Mouse (Mus musculus) MEL (cell line): Measurements from ENCODE around the gene Igf2bp3. TPM values are rescaled to one million over a fixed set of nuclear protein-coding genes. Genes with fewer than 3 reads are reported as not detected.

ENCODE experiments used
- DNase-seq: peaks from one replicate; pipeline ENCODE4 v3.0.0; 2011; ENCODE audit warnings: low read depth, low spot score
- H3K27ac ChIP-seq: 2 replicates; pipeline ENCODE4 v1.5.1; 2012; ENCODE audit warnings: low read depth, mild to moderate bottlenecking, control low read depth, low read length, moderate library complexity; ENCODE audit not compliant: control insufficient read depth
- H3K27me3 ChIP-seq, 2 experiments: fragments of 150-350 bp in 1 of 2; sonication (generic) in 1 of 2; 2 replicates each; pipeline ENCODE4 v1.6.1; 2012; ENCODE audit warnings: low read length in 2 of 2, mild to moderate bottlenecking in 2 of 2, improper control_type of control experiment in 1 of 2, moderate library complexity in 1 of 2; ENCODE audit not compliant: insufficient read depth in 2 of 2, control insufficient read depth in 1 of 2
- H3K36me3 ChIP-seq, 2 experiments: 2 replicates each; pipeline ENCODE4 v1.6.1; 2012 to 2014; ENCODE audit warnings: low read length in 2 of 2, improper control_type of control experiment in 1 of 2, inconsistent platforms in 1 of 2, mild to moderate bottlenecking in 1 of 2; ENCODE audit not compliant: insufficient read depth in 2 of 2, control insufficient read depth in 1 of 2
- H3K4me1 ChIP-seq, 2 experiments: fragments of 150-350 bp in 1 of 2; sonication (generic) in 1 of 2; 2 replicates each; pipeline ENCODE4 v1.6.1; 2012; ENCODE audit warnings: low read length in 2 of 2, improper control_type of control experiment in 1 of 2, mild to moderate bottlenecking in 1 of 2; ENCODE audit not compliant: insufficient read depth in 2 of 2, control insufficient read depth in 1 of 2
- H3K4me3 ChIP-seq, 2 experiments: fragments of 150-350 bp in 1 of 2; sonication (generic) in 1 of 2; 2 replicates each; pipeline ENCODE4 v1.5.1; 2012; ENCODE audit warnings: low read depth in 2 of 2, low read length in 2 of 2, mild to moderate bottlenecking in 2 of 2, moderate library complexity in 2 of 2, control low read depth in 1 of 2, improper control_type of control experiment in 1 of 2; ENCODE audit not compliant: control insufficient read depth in 1 of 2, insufficient read depth in 1 of 2
- H3K79me2 ChIP-seq: 2 replicates; pipeline ENCODE4 v1.6.1; 2012; ENCODE audit warnings: mild to moderate bottlenecking, low read length, moderate library complexity; ENCODE audit not compliant: control insufficient read depth, poor library complexity, insufficient read depth
- H3K9ac ChIP-seq: 2 replicates; pipeline ENCODE4 v1.6.1; 2012; ENCODE audit warnings: low read depth, mild to moderate bottlenecking, control low read depth, low read length, moderate library complexity; ENCODE audit not compliant: control insufficient read depth, poor library complexity, severe bottlenecking
- H3K9me3 ChIP-seq: fragments of 150-350 bp; sonication (generic); replicated peaks from 2 replicates; pipeline ENCODE4 v1.6.1; 2012; ENCODE audit warnings: mild to moderate bottlenecking, low read length, improper control_type of control experiment, moderate library complexity; ENCODE audit not compliant: insufficient read depth
- BHLHE40 ChIP-seq: IDR thresholded peaks from 2 replicates; pipeline ENCODE4 v1.6.1; 2012; ENCODE audit warnings: low read depth, mild to moderate bottlenecking, inconsistent platforms, low read length, improper control_type of control experiment, borderline replicate concordance
- CHD1 ChIP-seq: IDR thresholded peaks from 2 replicates; pipeline ENCODE4 v1.6.1; 2012; ENCODE audit warnings: low read depth, mild to moderate bottlenecking, inconsistent platforms, low read length, improper control_type of control experiment
- CHD2 ChIP-seq: IDR thresholded peaks from 2 replicates; pipeline ENCODE4 v1.6.1; 2011; ENCODE audit warnings: low read length, improper control_type of control experiment
- ETS1 ChIP-seq: IDR thresholded peaks from 2 replicates; pipeline ENCODE4 v1.6.1; 2012; ENCODE audit warnings: low read depth, mild to moderate bottlenecking, inconsistent platforms, low read length, improper control_type of control experiment, moderate library complexity
- JUND ChIP-seq: IDR thresholded peaks from 2 replicates; pipeline ENCODE4 v1.6.1; 2011; ENCODE audit warnings: low read depth, mild to moderate bottlenecking, improper control_type of control experiment, low read length
- KAT2A ChIP-seq: conservative IDR thresholded peaks from 2 replicates; pipeline ENCODE4 v1.6.1; 2012; ENCODE audit warnings: low read depth, low read length, improper control_type of control experiment, inconsistent platforms
- MAFK ChIP-seq: IDR thresholded peaks from 2 replicates; pipeline ENCODE4 v1.6.1; 2011; ENCODE audit warnings: low read depth, mild to moderate bottlenecking, low read length, improper control_type of control experiment, borderline replicate concordance
- MAX ChIP-seq: IDR thresholded peaks from 2 replicates; pipeline ENCODE4 v1.6.1; 2011; ENCODE audit warnings: low read length, improper control_type of control experiment
- MAZ ChIP-seq: IDR thresholded peaks from 2 replicates; pipeline ENCODE4 v1.6.1; 2012; ENCODE audit warnings: low read depth, mild to moderate bottlenecking, inconsistent platforms, low read length, improper control_type of control experiment
- MXI1 ChIP-seq: IDR thresholded peaks from 2 replicates; pipeline ENCODE4 v1.6.1; 2011; ENCODE audit warnings: mild to moderate bottlenecking, low read depth, low read length, improper control_type of control experiment
- MYB ChIP-seq: IDR thresholded peaks from 2 replicates; pipeline ENCODE4 v1.6.1; 2011; ENCODE audit warnings: mild to moderate bottlenecking, low read depth, low read length, improper control_type of control experiment
- NRF1 ChIP-seq: IDR thresholded peaks from 2 replicates; pipeline ENCODE4 v1.6.1; 2014; ENCODE audit warnings: low read depth, mild to moderate bottlenecking, inconsistent platforms, low read length, improper control_type of control experiment, moderate library complexity; ENCODE audit not compliant: poor library complexity, insufficient read depth, severe bottlenecking
- POLR2A ChIP-seq, 2 experiments: IDR thresholded peaks; 2 replicates each; pipeline ENCODE4 v1.6.1; 2011 to 2012; ENCODE audit warnings: low read length in 2 of 2, mild to moderate bottlenecking in 2 of 2, control low read depth in 1 of 2, improper control_type of control experiment in 1 of 2, low read depth in 1 of 2, moderate library complexity in 1 of 2; ENCODE audit not compliant: control insufficient read depth in 1 of 2, insufficient read depth in 1 of 2, poor library complexity in 1 of 2
- POLR2AphosphoS5 ChIP-seq: IDR thresholded peaks from 2 replicates; pipeline ENCODE4 v1.6.1; 2012; ENCODE audit warnings: low read depth, borderline replicate concordance, mild to moderate bottlenecking, inconsistent platforms, low read length, moderate library complexity, mixed read lengths
- RCOR1 ChIP-seq: IDR thresholded peaks from 2 replicates; pipeline ENCODE4 v1.6.1; 2012; ENCODE audit warnings: low read depth, mild to moderate bottlenecking, inconsistent platforms, low read length, improper control_type of control experiment
- SIN3A ChIP-seq: IDR thresholded peaks from 2 replicates; pipeline ENCODE4 v1.6.1; 2012; ENCODE audit warnings: low read length, improper control_type of control experiment, inconsistent platforms
- TAL1 ChIP-seq: IDR thresholded peaks from 2 replicates; pipeline ENCODE4 v1.6.1; 2012; ENCODE audit warnings: mild to moderate bottlenecking, inconsistent platforms, low read length, moderate library complexity, mixed read lengths
- TCF12 ChIP-seq: IDR thresholded peaks from 2 replicates; pipeline ENCODE4 v1.6.1; 2014; ENCODE audit warnings: low read depth, mild to moderate bottlenecking, inconsistent platforms, low read length, improper control_type of control experiment, moderate library complexity
- UBTF ChIP-seq: IDR thresholded peaks from 2 replicates; pipeline ENCODE4 v1.6.1; 2012; ENCODE audit warnings: low read depth, mild to moderate bottlenecking, inconsistent platforms, low read length, improper control_type of control experiment, moderate library complexity, borderline replicate concordance; ENCODE audit not compliant: insufficient read depth
- USF2 ChIP-seq, 2 experiments: IDR thresholded peaks; 2 replicates each; pipeline ENCODE4 v1.6.1; 2011 to 2012; ENCODE audit warnings: improper control_type of control experiment in 2 of 2, low read length in 2 of 2, borderline replicate concordance in 1 of 2, inconsistent platforms in 1 of 2, low read depth in 1 of 2, mild to moderate bottlenecking in 1 of 2; ENCODE audit not compliant: insufficient read depth in 1 of 2
- ZC3H11A ChIP-seq: IDR thresholded peaks from 2 replicates; pipeline ENCODE4 v1.6.1; 2012; ENCODE audit warnings: low read depth, mild to moderate bottlenecking, inconsistent platforms, low read length, improper control_type of control experiment
- ZKSCAN1 ChIP-seq: IDR thresholded peaks from 2 replicates; pipeline ENCODE4 v1.6.1; 2012; ENCODE audit warnings: low read depth, mild to moderate bottlenecking, inconsistent platforms, low read length, improper control_type of control experiment, moderate library complexity
- ZMIZ1 ChIP-seq: IDR thresholded peaks from 2 replicates; pipeline ENCODE4 v1.6.1; 2012; ENCODE audit warnings: low read depth, mild to moderate bottlenecking, inconsistent platforms, low read length, improper control_type of control experiment, moderate library complexity
- polyA plus RNA-seq, 2 experiments: library from polyadenylated mRNA; stranded (reverse) in 1 of 2; unstranded in 1 of 2; fragments of >175 nt in 1 of 2; fragments of >200 nt in 1 of 2; gene quantifications; 2 replicates each; pipeline versions ENCODE4 v1.2.1 to v1.2.4; 2012; ENCODE audit warnings: low replicate concordance in 2 of 2, low read depth in 1 of 2; ENCODE audit not compliant: insufficient read length in 2 of 2, insufficient read depth in 1 of 2, missing spikeins in 1 of 2
- total RNA-seq: library from RNA; depleted of rRNA; stranded (reverse); fragments of 300-350 nt; gene quantifications from 2 replicates; pipeline ENCODE4 v1.2.3, GENCODE M21; 2012

The Igf2bp3 gene
- total and polyA plus RNA-seq, 3 experiments: 0.12 to 0.29 TPM; not detected in 1

DNA sequence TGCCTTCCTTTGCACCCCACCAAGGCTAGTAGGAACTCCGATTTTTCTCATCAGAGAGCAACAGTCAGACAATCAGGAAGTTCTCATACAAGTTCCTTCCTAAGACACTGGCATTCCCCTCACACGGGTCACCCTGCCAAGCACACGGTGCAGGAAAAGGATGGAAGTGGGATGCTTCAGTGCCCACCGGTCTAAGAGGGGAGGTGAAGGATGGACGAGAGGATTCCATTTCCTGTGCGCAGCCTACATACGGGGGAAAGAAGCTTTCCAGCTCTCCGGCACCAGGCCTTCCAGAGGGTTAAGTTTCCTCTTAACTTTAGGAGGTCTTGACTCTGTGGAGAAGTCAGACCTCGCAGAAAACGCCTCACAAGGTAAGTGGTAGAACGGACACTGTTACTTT lies 50.1 kb downstream of the Igf2bp3 start:
- no peak overlapping the region for H3K4me3 ChIP-seq
- H3K36me3 ChIP-seq: no peaks in the 10 kb centered on the region
- peaks cover 0 to 2% of the 10 kb centered on the region in 2 experiments; a peak in 1 of 4 replicates for H3K27me3 ChIP-seq
- no peaks in the 10 kb centered on the region for H3K9me3 ChIP-seq
- H3K27ac ChIP-seq: no peak overlapping the region
- H3K9ac ChIP-seq: no peak overlapping the region
- no peaks in the 10 kb centered on the region for H3K79me2 ChIP-seq
- no peak for TF ChIP-seq MXI1
- no peak for DNase-seq
- H3K4me1 ChIP-seq: no peaks in the 10 kb centered on the region

DNA sequence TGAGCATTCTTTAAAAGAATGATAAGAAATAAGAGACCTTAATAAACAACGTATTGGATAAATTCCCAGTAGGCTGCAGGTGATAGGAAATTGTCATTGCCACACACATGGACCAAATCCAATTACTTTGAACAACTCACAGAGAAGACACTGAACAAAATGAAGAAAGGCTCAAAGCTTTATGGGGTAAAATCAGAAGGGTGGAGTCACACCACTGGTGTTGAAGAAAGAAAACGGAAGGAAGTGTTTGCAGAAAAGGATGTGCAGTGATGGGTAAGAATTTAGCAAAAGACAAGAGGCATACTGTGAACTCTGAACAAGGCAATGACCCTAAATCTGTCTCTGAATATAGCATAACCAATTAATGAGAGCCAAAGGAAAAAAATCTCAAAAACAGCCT lies 54.8 kb downstream of the Igf2bp3 start:
- Histone ChIP-seq H3K4me1 (no peaks in the 10 kb centered on the region), H3K9me3 (no peaks in the 10 kb centered on the region), H3K4me3 (no peak overlapping the region), H3K79me2 (no peaks in the 10 kb centered on the region), H3K27ac (no peak overlapping the region), H3K27me3 (peaks cover 0 to 2% of the 10 kb centered on the region in 2 experiments; a peak in 1 of 4 replicates), H3K9ac (no peak overlapping the region), H3K36me3 (no peaks in the 10 kb centered on the region)
- TF ChIP-seq POLR2A (IDR thresholded peaks at IDR 0.05; ENCODE audit: control insufficient read depth in 1 of 2, insufficient read depth in 1 of 2, low read depth in 1 of 2, low read length in 2 of 2, poor library complexity in 1 of 2) (no peak), CHD2 (no peak), RCOR1 (no peak), CHD1 (no peak), ZMIZ1 (no peak), POLR2AphosphoS5 (no peak), MYB (no peak), JUND (no peak), USF2 (IDR thresholded peaks at IDR 0.05; ENCODE audit: borderline replicate concordance in 1 of 2, insufficient read depth in 1 of 2, low read depth in 1 of 2, low read length in 2 of 2) (no peak), SIN3A (no peak), MAX (no peak), UBTF (no peak), MAZ (no peak)
- no peak for DNase-seq

DNA sequence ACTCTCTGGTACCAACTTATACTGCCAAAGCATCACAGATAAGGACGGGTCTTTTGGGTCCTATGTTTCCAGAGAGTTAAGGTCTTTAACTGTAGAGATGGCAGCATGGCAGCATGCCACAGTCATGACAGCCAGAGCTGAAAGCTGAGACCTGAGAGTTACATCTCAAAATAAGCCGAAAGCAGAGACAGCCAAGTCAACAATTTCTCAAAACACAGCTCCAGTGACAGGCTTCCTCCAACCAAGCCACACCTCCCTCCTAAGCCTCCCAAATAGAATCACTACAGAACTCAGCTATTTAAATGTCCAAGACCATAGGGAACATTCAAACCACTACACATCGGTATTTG lies 58.0 kb downstream of the Igf2bp3 start:
- no peak for TF ChIP-seq ZKSCAN1
- TF ChIP-seq SIN3A: no peak
- TF ChIP-seq BHLHE40: no peak
- TF ChIP-seq ZC3H11A: no peak
- no peak for TF ChIP-seq NRF1
- no peak for TF ChIP-seq RCOR1
- TF ChIP-seq MXI1: no peak
- TF ChIP-seq KAT2A: no peak
- no peak for TF ChIP-seq POLR2AphosphoS5
- TF ChIP-seq TAL1: no peak
- no peak for TF ChIP-seq TCF12
- TF ChIP-seq ZMIZ1: no peak
- no peak for TF ChIP-seq CHD1
- TF ChIP-seq ETS1: no peak
- no peak for TF ChIP-seq MAFK
- no peaks in the 10 kb centered on the region for H3K36me3 ChIP-seq
- H3K27ac ChIP-seq: no peak overlapping the region
- H3K4me1 ChIP-seq: no peaks in the 10 kb centered on the region
- no peaks in the 10 kb centered on the region for H3K79me2 ChIP-seq
- H3K27me3 ChIP-seq: peaks cover 0 to 2% of the 10 kb centered on the region in 2 experiments; a peak in 1 of 4 replicates
- H3K9ac ChIP-seq: no peak overlapping the region
- no peak for DNase-seq
- no peak overlapping the region for H3K4me3 ChIP-seq
- no peaks in the 10 kb centered on the region for H3K9me3 ChIP-seq
